Mouse (Mus musculus) adrenal gland, adult (tissue): Measurements from ENCODE around the gene Fbxw11.

Source experiments
- DNase-seq, 2 experiments: peaks; one replicate each; pipeline ENCODE4 v3.0.0; 2022 to 2023; ENCODE audit warnings: low spot score in 1 of 2; ENCODE audit not compliant: inconsistent age in 2 of 2

Fbxw11 gene

GRCm38 (mm10) chr11:32623236-32623635, 19.3 kb upstream of the Fbxw11 start:
- DNase-seq, result no peak

- no peak for DNase-seq
These were observed 18.6 kb upstream of the Fbxw11 start for GRCm38 (mm10) chr11:32623912-32624311.

- DNase-seq, result peak; percentile 81 to 90
These were observed 16.8 kb upstream of the Fbxw11 start for GRCm38 (mm10) chr11:32625677-32626076.

DNA sequence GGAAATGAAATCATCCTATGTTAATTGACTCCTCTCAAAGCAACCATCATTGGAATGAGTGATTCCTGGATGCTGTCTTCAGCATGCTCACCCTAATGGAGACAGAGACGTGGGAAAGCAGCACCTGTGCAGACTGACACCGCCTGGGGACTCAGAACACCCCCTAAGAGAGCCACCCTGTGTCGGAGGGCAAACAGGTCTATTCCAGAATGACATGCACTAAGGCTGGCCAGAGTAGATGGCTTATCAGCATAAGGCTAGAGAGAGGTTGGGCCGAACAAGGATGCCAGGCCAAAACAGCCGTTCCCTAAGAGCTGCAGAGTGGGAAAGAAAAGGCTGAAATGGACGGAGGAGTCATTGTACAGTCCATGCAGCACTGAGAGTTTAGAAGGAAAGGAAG, 16.4 kb upstream of the Fbxw11 start:
- no peak for DNase-seq

DNA sequence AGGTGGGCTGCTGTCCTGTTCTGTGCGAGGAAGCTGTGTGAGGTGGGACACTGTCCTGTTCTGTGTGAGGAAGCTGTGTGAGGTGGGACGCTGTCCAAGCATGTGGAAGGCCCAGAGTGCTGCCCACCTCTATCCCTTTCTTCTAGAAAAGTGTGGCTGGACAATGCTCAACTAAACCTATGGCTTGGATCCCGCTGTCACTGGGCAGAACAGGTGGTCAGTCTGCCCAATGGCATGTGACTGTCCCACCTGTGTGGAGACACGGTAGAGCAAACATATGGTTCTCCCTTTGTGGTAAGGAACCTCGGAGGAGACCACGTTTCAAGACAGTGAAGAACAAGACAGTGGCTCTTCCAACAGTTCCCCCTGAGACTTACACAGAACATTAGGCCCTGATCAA, 14.6 kb upstream of the Fbxw11 start:
- DNase-seq, result no peak

- no peak for DNase-seq
These were observed 12.8 kb upstream of the Fbxw11 start for GRCm38 (mm10) chr11:32629713-32630211.

- no peak for DNase-seq
These were observed 9.9 kb upstream of the Fbxw11 start for GRCm38 (mm10) chr11:32632671-32633070.

DNA sequence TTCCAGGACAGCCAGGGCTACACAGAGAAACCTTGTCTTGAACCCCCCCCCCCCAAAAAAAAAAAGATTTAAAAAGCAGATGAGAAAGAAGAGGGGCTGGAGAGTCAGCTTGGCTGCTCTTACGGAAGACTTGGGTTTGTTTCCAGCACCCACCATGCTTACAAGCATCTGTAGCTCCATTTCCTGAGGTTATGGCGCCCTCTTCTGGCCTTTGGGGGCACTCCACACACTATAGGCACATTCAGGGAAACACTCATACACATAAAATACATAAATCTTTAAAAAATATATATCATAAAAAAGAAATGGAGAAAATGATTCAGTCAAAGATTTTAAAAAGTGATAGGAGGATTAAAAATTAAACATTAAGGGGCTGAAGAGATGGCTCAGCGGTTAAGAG, 9.0 kb upstream of the Fbxw11 start:
- DNase-seq, result peak in 1 of 2 experiments; percentile 29

GRCm38 (mm10) chr11:32634143-32634542, 8.4 kb upstream of the Fbxw11 start:
- DNase-seq, result no peak

DNA sequence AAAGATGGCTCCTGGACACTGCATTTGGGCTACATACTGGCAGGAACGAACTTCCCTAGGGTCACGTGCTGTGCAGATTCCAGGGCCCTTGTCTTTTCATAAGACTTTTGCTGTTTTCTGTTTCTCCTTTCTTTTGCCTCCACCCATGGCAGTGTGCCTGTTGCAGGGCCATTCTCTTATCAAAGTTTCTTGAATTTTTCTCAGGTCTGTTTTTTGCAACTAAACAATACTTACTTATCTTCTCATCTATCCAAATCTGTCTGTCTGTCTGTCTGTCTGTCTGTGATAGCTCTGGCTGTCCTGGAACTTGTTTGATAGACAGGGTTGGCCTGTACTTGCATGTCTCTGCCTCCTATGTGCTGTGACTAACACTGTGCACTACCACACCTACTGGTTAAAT, 7.7 kb upstream of the Fbxw11 start:
- DNase-seq, result no peak

DNA sequence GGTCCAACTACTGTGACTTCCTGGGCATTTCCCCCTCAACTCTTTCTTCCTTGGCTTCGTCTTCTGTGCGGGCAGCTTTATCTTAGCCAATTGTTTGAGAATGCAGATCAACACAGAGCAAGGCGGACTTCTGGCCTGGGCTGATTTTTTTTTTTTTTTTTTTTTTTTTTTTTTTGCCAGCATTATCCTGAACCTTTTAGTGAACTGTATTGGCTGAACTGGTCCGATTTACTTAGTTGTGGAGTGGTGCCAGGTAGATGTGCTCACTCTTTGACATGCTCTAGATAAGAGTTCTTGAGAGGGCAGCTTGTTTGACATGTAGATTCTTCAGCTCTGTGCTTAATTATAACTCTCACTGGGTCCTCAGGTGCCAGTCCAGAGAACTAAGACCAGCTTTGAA, 6.2 kb upstream of the Fbxw11 start:
- no peak for DNase-seq

DNA sequence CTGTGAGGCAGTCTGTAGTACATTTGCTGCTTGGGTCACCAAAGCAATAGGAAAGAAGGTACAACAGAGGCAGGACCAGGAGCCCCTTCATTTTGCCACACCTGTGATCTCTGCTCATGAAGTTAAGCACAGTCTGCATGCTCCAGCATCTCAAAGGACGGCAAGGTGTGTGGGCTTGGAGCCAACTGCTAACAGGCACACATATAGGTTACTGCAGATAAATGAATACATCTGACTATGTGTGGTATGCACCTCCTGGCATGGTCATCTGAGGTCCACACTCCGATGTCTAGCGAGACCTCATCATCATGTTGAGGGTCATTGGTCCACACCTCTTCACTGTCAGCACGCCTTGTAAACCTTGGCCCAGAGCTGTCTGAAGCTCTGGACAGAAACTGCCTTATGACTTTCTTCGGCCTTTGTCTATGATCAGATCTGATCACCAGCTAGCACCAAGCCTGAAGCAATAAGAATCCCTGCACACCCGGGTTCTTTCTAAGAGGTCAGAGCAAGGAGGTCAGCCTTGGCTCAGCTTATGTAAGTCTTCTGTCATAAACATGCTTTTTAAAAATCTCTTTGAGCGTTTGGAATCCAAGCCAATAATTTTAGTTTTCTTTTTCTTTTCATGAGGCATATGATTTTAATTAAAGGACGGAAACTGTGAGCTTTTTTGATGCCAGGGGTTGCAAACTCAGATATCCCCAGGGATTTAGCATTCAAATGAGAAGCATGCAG, 3.8 kb upstream of the Fbxw11 start:
- DNase-seq, result no peak

DNA sequence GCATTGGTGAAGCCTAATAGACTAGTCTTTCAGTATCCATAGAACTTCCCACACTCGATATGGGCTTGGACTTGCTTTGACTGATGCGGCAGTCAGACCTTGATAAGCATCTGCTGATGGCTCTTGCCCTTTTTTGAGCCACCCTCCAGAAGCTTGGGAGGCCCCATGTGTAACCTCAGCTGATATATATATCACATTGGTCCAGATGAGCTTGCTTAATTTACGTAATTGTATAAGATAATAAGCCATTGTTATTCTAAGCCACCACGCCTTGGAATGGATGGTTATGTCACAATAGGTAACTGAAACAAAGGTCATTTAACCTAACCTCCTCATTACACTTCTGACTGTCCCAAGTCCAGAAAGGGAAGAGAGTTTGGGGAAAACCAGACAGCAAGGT, 1.9 kb upstream of the Fbxw11 start:
- DNase-seq, result no peak

- DNase-seq, result peak in 1 of 2 experiments; percentile 81
These were observed 669 bp downstream of the Fbxw11 start for GRCm38 (mm10) chr11:32642899-32643886.

DNA sequence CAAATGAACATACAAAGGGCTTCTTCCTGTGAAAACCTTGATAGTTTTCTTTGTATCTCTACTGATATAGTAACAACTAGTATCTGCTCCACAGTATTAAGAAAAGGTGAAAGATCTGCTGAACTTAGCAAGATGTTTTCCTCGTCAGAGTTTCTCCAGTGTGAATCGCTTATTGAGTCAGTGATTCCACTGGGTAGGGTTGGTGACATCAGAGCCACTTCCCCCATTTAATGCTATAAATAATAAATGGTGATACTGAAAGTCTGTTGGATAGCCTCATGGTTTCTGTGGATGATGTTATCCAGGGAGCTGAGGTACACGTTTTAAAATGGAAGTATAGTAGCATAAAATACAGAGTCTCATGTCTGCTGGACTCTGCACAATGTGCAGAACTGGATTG, 1.5 kb downstream of the Fbxw11 start:
- DNase-seq, result peak in 1 of 2 experiments; percentile 75

DNA sequence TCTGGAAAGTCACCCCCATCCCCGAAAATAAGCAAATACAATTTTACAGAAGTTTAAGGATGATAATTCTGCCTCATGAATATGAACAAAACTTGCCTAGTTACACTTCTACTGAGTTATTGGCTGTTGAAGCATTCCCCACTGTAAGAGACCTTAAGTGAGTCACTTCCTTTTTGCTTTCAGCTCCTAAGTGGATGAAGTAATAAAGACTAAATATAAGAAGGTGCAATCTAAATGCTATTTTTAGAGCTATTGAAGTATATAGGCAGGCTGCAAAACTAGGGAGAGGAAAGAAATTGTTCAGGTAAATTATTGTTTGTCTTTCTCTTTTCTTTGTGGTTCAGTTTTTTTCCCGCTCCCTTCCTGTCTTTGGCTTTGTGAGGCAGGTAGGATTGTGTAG, 4.7 kb downstream of the Fbxw11 start:
- DNase-seq, result no peak

GRCm38 (mm10) chr11:32650236-32650749, 7.8 kb downstream of the Fbxw11 start:
- no peak for DNase-seq

DNA sequence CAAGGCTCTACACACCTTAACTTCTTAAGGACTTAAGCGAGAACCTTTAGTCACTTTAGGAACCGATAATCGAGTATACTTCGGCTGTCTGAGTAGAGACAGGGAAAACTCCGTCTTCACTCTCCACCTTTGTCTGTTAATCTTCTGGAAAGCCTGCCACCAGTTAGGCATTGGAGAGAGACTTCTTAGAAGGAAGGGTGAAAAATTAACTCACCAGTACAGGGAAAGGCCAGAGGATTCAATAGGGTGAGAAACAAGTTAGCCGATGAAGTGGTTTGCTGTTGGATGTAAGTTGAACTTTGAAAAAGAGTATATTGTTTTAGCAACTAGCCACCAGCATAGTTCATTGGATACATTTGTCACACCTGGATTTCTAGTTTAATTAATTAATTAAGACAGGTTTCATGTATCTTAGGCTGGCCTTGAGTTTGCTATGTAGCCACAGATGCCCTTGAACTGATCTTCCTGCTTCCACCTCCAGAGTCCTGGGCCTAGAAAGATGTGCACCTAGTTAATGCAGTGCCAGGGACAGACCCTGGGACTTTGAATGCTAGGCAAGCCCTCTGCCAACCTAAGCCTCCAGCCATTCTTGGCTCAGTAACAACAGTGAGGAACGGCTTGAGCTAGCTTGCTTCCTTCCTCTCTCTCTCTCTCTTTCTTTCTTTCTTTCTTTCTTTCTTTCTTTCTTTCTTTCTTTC, 8.5 kb downstream of the Fbxw11 start:
- no peak for DNase-seq

- DNase-seq, result no peak
These were observed 9.2 kb downstream of the Fbxw11 start for GRCm38 (mm10) chr11:32651723-32652122.

- DNase-seq, result peak in 1 of 2 experiments; percentile 36
These were observed 19.6 kb downstream of the Fbxw11 start for GRCm38 (mm10) chr11:32662082-32662656.

DNA sequence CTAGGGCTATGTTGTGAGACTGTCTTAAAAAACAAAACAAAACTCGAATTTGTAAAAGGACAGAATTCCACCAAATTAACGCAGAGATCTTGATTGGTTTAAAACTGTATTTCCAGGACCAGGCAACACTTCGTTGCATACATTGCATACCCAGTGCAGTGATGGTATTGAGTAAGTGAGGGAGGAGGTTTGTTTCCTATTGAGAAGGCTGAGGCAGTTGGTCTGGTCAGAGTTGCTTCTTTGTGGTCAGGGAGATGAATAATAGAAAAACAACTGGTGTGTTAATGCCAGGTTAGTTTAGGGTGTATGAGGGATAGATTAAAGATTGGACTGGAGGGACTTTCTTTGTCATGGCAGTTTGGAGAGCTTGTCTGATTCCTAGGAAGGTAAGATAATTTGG, 23.1 kb downstream of the Fbxw11 start:
- no peak for DNase-seq
